Mouse (Mus musculus) liver, adult (tissue): ENCODE results near the gene Il34.

Experiments
- GATA4 ChIP-seq: IDR thresholded peaks from 2 replicates; pipeline ENCODE4 v1.6.1; 2014; ENCODE audit warnings: mild to moderate bottlenecking, low read length; ENCODE audit not compliant: insufficient replicate concordance

The Il34 gene

GRCm38 (mm10) chr8:110813081-110813812, 7.5 kb upstream of the Il34 start:
- TF ChIP-seq GATA4 = no peak

GRCm38 (mm10) chr8:110812349-110813080, 6.8 kb upstream of the Il34 start:
- no peak for TF ChIP-seq GATA4

DNA sequence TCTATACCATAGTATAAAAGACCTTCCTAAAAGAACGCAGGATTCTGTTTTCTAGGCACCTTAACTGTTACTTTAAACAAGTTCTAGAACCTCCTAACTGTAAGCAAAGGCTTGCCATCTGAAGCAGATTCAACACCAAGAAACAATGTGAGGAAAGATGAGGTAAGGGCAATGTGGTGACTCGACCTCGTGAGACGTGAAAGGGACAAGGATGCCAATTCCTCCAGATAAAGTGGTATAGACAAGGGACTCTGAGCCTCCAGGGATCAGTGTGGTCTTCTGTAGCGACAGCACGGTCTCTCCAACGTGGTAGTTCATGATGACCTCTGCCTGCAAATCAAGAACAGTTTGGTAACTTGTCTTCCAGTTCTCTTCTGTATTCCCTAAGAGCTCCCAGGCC, 6.1 kb upstream of the Il34 start:
- no peak for TF ChIP-seq GATA4

DNA sequence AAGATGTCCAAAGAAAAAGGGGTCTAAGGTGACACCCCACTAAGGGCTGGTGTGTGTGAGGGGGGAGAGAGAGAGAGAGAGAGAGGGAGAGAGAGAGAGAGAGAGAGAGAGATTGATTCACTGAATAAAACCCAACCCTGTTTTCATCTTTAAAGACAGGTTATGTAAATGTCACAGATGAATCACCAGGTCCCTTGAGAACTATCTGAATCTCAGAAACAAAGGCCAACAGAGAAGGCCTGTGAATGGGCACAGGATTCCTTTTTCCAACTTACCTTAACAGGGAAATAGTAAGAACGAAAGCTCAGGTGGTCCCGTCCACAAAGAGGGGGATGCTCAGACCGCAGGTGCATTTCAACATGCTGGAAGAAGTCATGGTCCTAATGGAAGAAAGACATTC, 5.4 kb upstream of the Il34 start:
- no peak for TF ChIP-seq GATA4

DNA sequence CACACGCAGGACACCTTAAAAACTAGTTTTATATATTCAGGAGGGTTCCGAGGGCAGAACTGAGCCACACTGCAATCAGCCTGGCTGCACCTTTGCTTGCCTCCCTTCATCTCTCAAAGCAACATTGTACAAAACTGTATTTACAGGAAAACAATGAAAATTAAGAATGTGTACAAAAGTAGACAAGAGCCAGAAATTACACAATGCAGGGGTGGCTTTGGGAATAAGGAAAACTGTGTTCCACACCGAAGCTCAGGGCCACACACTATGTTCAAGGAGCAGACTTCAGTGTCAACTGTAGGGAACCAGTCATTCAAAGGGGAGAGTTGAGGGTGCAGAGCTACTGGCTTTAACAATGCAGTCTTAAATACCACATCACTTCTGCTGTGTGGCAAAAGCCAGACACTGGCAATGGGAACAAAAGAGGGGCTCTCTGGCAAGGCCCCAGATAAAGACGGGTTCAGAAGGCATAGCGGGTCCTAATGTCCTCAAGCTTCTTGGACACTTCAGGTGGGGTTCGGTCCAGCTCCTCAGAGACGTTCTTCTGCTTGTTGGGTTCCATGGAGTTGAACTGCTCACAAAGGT, 4.8 kb upstream of the Il34 start:
- no peak for TF ChIP-seq GATA4

DNA sequence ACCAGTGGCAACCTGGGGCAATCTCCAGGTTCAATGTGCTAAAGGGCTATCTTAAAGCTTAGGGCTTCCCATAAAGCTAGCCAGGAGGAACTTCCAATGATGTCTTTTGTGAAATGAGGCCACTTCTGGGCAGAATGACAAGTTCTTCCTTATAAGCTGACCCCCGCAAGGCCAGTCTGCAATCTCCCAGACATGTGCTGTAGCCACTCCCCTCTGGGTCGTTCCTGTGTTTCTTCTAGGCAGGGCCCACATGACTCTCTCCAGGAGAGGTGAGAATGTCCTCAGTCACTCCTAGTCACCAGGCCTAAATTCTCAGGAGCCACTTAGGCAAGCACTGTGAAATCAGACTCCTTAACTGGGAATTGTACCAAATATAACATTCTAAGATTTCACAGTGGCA, 4.1 kb upstream of the Il34 start:
- TF ChIP-seq GATA4 = no peak

DNA sequence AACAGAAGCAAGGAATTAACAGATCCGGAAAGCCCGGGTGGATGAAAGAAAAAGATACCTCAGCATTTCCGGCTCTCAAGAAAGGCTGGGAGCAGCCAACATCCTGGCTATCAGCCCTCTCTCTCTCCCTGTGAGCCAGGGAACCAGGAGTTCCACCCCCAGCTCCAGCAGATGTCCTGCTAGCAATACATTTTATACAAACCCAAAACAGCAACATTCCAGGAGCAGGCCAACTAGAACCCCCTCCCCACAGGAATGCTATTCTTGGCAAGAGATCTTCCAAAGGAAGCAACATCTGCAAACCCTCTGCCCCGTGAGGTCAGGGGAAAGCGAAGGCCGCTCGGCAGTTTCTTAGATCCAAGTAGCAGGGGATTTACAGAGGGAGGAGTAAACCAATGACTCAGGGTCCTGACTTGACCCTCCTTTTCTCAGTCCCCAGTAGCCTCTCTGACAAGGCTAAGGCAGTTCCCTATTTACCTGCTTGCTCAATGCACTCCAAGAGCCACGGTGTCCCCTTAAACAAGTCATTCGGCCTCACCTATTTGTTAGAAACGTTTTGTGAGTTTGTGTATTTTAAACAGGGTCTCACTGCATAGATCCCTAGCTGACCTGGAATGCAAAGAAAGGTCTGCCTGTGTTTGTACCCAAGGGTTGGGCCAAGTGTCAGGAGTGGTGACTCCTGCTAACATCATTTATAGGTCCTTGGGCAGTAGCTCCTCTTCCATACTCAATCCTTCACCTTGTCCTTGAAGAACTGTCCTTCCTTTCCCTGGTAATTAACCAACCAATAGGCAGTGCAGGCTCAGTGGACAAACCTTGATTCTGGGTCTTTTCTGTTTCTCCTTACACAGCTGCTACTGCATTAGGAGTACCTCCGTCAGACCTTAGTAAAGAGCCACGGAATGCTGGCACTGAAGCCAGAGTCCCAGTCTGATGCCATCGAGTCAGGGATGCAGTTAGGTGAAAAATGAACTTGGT, 3.1 kb upstream of the Il34 start:
- TF ChIP-seq GATA4 = no peak

DNA sequence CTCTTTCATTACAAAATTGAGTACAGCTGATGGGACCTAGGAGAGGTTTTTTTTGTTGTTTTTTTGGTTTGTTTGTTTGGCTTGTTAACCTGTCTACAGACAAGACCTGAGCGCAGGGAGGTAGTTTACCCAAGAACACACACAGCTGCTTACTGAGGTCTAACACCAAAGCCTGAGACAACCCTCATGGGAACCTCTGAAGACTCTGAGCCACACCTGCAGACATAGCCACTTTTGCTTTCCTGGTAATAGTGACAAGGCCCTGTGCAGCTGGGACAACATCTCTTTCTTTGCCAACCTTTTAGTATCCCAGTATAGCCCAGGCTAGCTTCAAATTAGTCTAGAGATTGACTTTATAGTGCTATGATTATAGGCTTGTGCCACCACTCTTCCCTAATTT, 422 bp upstream of the Il34 start:
- TF ChIP-seq GATA4 = no peak

DNA sequence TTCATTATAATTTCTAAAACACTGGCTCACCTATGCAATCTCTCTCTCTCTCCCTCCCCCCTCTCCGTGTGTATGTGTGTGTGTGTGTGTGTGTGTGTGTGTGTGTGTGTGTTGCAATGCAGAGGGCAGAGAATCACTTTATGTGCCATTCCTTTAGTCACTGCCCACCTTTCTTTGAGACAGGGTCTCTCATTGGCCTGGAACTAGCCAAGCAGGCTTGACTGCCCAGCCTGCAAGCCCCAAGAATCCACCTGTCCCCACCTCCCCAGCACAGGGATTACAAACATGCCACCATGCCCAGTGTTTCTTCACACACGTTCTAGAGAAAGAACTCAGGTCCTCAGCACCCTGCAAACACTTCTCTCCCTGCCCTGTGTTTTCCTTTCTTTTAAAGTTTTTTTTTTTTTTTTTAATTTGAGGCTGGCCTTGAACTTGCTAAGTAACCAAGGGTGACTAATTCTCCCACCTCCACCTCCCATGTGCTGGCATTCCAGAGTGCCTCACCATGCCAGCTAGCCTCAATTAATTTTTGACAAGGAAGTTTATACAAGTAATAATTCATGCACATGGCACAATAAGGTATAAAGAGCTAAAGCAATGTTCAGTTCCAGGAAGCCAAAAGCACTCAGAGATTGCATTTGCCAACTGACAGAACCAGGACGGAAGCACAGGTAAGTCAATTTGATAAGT, 754 bp downstream of the Il34 start:
- TF ChIP-seq GATA4 = no peak

GRCm38 (mm10) chr8:110803856-110804255, 1.9 kb downstream of the Il34 start:
- TF ChIP-seq GATA4 = no peak

GRCm38 (mm10) chr8:110802988-110803387, 2.7 kb downstream of the Il34 start:
- TF ChIP-seq GATA4 = no peak

DNA sequence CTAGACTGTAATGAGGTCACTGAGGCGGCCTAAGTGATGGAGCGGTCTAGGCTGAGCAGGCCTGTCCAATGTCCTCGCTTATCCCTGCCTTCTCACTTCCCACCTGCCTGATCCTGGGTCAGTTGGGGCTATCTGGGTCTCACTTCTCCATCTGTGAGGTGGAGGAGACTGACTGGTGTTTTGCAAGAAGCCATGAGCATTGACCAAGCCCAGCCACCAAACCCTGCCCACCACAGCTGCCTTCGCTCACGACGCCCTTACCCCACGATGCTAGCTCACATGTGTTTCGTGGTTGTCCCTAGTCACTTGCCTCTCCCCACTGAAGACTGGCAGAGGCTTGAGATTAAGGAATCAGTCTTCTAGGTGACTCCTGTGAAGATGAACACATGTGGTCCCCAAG, 8.6 kb downstream of the Il34 start:
- TF ChIP-seq GATA4 = no peak

DNA sequence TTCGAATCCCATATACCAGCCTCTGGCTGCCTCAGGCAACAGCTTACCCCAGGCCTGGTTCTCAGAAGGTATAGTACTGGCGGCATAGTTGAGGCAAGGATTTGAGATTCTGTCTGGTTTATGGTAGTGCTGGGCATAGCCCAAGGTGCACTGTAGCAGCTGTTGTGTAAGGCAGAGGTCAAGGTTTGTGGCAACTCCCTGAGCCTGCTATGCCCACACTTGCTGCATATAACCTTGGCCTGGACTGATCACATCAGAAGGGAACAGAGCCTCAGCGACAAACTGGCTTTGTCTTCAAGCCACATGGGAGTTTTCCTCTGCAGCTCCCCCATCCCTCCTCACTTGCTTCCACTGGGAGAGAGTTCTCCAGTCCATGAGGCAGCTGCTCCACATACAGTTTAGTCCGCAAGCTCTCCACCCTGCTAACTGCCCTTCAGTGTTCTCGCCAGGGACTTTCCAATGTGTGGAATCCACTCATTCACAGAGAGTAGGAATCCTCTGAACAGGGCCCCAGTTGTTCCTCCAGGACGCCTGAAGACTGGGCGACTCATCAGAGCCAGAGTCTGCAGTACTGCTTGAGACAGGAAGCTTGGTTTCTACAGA, 11.3 kb downstream of the Il34 start:
- TF ChIP-seq GATA4 = no peak

DNA sequence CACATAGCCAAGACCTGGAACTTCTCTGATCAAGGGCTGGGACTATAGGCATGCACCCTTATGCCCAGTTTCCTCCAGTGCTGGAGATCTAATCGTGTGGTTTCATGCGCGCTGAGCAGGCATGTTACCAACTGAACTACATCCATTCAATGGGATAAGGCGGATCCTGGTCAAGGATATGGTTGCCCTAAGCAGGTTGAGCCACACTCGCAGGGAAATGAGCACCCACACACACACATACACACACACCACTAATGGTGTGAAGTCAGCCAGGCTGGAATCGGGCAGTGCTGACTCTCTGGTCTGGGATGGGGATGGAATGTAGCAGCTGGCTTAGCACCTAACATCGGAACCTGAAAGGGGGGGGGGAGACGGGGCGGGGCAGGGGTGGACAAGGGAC, 11.8 kb downstream of the Il34 start:
- no peak for TF ChIP-seq GATA4
